Mouse (Mus musculus): ENCODE measurements around the gene Ninl. TPM values are rescaled to one million over a fixed set of nuclear protein-coding genes. Genes with fewer than 3 reads are reported as not detected.

Gene Ninl
- total and polyA plus RNA-seq, 3 experiments = 0.78 to 1.5 (median 1.4) TPM

DNA sequence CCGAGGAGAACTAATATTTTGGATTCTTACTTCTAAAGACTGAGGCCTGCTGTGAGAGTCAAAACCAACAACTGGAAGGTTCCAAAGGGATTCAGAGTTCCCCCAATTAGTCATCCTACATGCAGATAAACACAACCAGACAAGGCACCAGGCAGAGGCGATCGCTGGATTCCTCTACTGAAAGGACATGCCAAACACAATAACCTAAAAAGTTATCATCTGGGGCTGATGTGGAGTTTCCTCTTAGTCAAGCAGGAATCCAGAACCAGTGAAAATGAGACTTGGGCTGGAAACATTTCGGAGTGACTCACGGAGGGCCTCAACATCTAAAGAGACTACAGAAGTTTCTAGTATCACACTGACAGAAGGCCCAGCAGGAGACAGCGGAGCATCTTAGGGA is 35.4 kb downstream of the Ninl start:
- Histone ChIP-seq H3K9ac (ENCODE audit: low read depth, low read length) (no peak overlapping the region), H3K4me1 (ENCODE audit: control insufficient read depth, insufficient read depth, low read length) (peaks cover 3% of the 10 kb centered on the region), H3K36me3 (ENCODE audit: control insufficient read depth, insufficient read depth, low read length) (no peaks in the 10 kb centered on the region), H3K79me2 (replicated peaks; ENCODE audit: control insufficient read depth, insufficient read depth, low read length) (no peaks in the 10 kb centered on the region), H3K27me3 (ENCODE audit: control insufficient read depth, insufficient read depth, low read length) (no peaks in the 10 kb centered on the region), H3K27ac (no peak overlapping the region; the same call in 1 of the 2 replicates), H3K4me3 (no peak overlapping the region)
- DNase-seq = peak in 1 of 2 experiments; percentile 28
- no peak for TF ChIP-seq POLR2A (IDR thresholded peaks at IDR 0.05; ENCODE audit: insufficient read depth, low read depth, low read length)
- TF ChIP-seq CTCF (IDR thresholded peaks at IDR 0.05) = no peak
- no peak for TF ChIP-seq EP300 (IDR thresholded peaks at IDR 0.05; ENCODE audit: insufficient read depth, low read depth, low read length)
- intact Hi-C loops (cut with DNase I) = loop anchor here (5.0 kb wide), 2 partner anchors 156 to 396 kb away; partner anchors contain the start of gene Apmap
- WGBS = 48% methylated on average over 6 of the region's 6 CpGs

DNA sequence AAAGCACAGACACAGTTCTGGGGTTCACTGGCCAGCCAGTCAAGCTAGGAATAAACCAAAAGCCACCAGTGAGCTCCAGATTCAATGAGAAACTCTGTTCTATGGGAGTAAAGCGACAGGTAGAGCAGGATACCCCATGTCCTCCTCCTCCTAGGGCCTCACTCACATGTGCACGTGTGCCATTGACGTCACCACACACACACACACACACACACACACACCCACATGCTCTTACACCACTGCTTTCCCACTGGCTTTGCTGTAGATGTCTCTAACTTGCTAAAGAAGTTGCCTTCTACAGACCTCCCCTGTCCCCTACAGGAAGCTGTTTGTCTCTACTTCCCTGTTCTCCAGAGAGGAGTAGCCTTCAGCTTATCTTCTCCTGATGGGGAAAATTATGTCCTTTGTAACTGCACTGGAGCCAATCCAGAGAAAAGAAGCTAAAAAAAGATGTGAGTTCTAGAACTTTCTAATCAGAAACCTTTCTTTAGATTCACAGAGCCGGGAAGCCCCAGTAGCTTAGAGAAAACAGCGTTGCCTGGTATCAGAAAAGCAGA is 37.5 kb downstream of the Ninl start:
- Histone ChIP-seq H3K4me1 (ENCODE audit: control insufficient read depth, insufficient read depth, low read length) (peaks cover 1% of the 10 kb centered on the region), H3K79me2 (replicated peaks; ENCODE audit: control insufficient read depth, insufficient read depth, low read length) (no peaks in the 10 kb centered on the region), H3K4me3 (no peak overlapping the region), H3K27ac (no peak overlapping the region), H3K9ac (ENCODE audit: low read depth, low read length) (no peak overlapping the region), H3K36me3 (ENCODE audit: control insufficient read depth, insufficient read depth, low read length) (no peaks in the 10 kb centered on the region), H3K27me3 (ENCODE audit: control insufficient read depth, insufficient read depth, low read length) (no peaks in the 10 kb centered on the region)
- intact Hi-C loops (cut with DNase I) = loop anchor here (2.0 to 5.0 kb wide), 4 partner anchors 154 to 394 kb away; partner anchors contain the start of gene Apmap
- no peak for DNase-seq
- WGBS = 40% methylated on average over 5 of the region's 5 CpGs
- TF ChIP-seq CTCF (IDR thresholded peaks at IDR 0.05) = no peak
- no peak for TF ChIP-seq POLR2A (IDR thresholded peaks at IDR 0.05; ENCODE audit: insufficient read depth, low read depth, low read length)
- TF ChIP-seq EP300 (IDR thresholded peaks at IDR 0.05; ENCODE audit: insufficient read depth, low read depth, low read length) = no peak

DNA sequence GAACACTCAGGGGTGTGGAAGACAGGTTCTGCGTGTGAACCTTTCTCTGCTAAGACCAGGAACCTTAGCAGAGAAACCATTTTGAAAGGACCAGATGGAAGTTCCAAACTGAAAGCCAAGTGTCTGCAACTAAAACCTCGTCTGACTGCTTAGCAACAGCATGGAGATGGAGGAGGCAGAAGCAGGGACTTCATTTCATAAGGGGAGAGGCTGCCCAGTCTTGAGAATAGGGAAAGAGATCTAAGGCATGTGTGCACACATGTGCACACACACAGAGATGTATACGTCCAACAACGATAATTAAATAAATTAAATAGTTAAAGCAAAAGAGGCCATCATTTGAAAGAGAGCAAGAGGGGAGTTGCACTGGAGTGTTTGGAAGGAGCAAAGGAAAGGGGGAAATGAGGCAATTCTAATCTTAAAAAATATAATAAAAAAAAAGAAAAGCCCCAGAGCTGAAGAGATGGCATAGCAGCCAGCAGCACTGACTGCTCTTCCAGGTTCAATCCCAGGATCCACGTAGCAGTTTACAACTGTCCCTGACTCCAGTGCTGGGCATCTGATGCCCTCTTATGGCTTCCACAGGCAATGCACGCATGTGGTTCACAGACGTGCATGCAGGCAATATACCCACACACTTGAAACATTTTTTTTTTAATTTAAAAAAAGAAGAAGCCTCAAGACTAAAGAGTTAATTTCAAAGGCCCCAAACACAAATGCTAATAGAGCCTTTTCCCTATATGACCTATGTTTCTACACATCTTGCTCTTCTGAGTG is 38.6 kb downstream of the Ninl start:
- H3K4me1 ChIP-seq (ENCODE audit: control insufficient read depth, insufficient read depth, low read length) = peaks cover 1% of the 10 kb centered on the region
- intact Hi-C loops (cut with DNase I) = loop anchor here (2.0 to 5.0 kb wide), 4 partner anchors 153 to 393 kb away; partner anchors contain the start of gene Apmap
- H3K79me2 ChIP-seq (replicated peaks; ENCODE audit: control insufficient read depth, insufficient read depth, low read length) = no peaks in the 10 kb centered on the region
- TF ChIP-seq CTCF (IDR thresholded peaks at IDR 0.05) = peak; percentile 83
- 0 out of 2 replicates have a peak, but pooled peaks have one; percentile 63 for TF ChIP-seq EP300 (IDR thresholded peaks at IDR 0.05; ENCODE audit: insufficient read depth, low read depth, low read length)
- no peak for TF ChIP-seq POLR2A (IDR thresholded peaks at IDR 0.05; ENCODE audit: insufficient read depth, low read depth, low read length)
- no peak overlapping the region for H3K4me3 ChIP-seq
- no peaks in the 10 kb centered on the region for H3K36me3 ChIP-seq (ENCODE audit: control insufficient read depth, insufficient read depth, low read length)
- no peaks in the 10 kb centered on the region for H3K27me3 ChIP-seq (ENCODE audit: control insufficient read depth, insufficient read depth, low read length)
- no peak overlapping the region for H3K9ac ChIP-seq (ENCODE audit: low read depth, low read length)
- peak; percentile 42 to 56 for DNase-seq
- WGBS = 53% methylated on average over 7 of the region's 7 CpGs
- H3K27ac ChIP-seq = no peak overlapping the region

DNA sequence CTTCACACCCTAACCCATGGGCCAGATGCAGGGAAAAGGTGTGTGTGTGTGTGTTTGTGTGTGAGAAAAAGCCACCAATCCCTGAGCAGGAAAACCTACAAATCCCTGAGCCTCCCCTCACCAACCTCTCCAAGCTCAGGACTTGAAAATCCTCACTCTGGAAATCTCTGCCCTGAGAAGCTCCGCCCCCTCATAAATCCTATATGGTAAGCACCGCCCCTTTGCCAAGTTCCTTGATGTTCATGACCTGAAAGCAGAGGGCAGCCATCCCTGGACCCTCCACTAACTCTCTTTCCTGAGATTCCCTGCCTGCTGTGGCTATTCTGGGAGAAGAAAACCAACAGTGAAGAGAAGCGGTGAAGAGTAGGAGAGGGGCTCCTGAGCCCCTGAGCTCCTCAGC is 40.2 kb downstream of the Ninl start:
- 70% methylated on average over 3 of the region's 3 CpGs for WGBS
- Histone ChIP-seq H3K9ac (ENCODE audit: low read depth, low read length) (no peak overlapping the region), H3K4me3 (no peak overlapping the region), H3K27ac (no peak overlapping the region), H3K27me3 (ENCODE audit: control insufficient read depth, insufficient read depth, low read length) (no peaks in the 10 kb centered on the region), H3K4me1 (ENCODE audit: control insufficient read depth, insufficient read depth, low read length) (no peaks in the 10 kb centered on the region; the same call in 1 of the 2 replicates), H3K36me3 (ENCODE audit: control insufficient read depth, insufficient read depth, low read length) (no peaks in the 10 kb centered on the region), H3K79me2 (replicated peaks; ENCODE audit: control insufficient read depth, insufficient read depth, low read length) (no peaks in the 10 kb centered on the region)
- intact Hi-C loops (cut with DNase I) = no loop called here
- DNase-seq = no peak
- TF ChIP-seq CTCF (IDR thresholded peaks at IDR 0.05) (no peak), POLR2A (IDR thresholded peaks at IDR 0.05; ENCODE audit: insufficient read depth, low read depth, low read length) (no peak), EP300 (IDR thresholded peaks at IDR 0.05; ENCODE audit: insufficient read depth, low read depth, low read length) (no peak)

DNA sequence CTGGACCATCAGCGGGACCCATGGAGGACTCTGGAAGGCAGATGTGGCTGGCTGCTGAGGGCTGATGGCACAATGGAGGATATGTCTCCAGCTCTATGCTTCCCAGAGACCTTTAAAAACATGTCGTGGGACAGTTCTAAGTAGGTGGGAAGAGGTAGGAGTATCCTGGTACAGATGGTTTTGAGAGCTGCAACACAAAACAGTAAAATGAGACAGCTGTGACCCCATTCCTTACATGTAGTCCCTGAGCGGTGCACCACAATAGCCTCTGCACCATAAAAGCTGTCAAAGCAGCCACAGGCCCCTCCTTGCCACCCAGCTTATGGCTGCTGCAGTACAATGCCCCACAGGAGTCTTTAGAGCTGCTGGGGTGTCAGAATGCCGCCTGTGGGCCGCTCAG is 41.6 kb downstream of the Ninl start:
- intact Hi-C loops (cut with DNase I) = no loop called here
- 83% methylated on average over 5 of the region's 5 CpGs for WGBS
- no peak overlapping the region for H3K27ac ChIP-seq

DNA sequence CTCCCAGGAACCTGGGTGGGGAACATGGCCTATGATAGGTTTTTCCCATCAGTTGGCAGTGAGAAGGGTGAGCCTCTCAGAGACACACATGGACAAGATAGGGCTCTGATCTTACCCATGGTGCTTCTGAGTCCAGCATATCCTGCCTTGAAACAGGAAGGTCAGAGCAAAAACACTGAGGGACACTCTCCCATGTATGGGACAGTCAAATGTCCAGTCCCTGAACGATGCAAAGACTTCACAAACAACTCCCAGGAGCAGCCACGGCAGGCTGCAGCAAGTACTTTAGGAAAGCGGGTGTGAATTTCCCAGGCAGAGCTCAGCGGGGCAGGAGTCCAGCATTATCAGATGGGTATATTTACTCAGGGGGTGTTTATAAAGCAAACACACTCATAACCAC is 43.9 kb downstream of the Ninl start:
- Histone ChIP-seq H3K79me2 (replicated peaks; ENCODE audit: control insufficient read depth, insufficient read depth, low read length) (no peaks in the 10 kb centered on the region), H3K4me3 (no peak overlapping the region), H3K9ac (ENCODE audit: low read depth, low read length) (no peak overlapping the region), H3K4me1 (ENCODE audit: control insufficient read depth, insufficient read depth, low read length) (no peaks in the 10 kb centered on the region), H3K27ac (no peak overlapping the region), H3K36me3 (ENCODE audit: control insufficient read depth, insufficient read depth, low read length) (no peaks in the 10 kb centered on the region), H3K27me3 (ENCODE audit: control insufficient read depth, insufficient read depth, low read length) (no peaks in the 10 kb centered on the region)
- DNase-seq = no peak
- intact Hi-C loops (cut with DNase I) = no loop called here
- no peak for TF ChIP-seq EP300 (IDR thresholded peaks at IDR 0.05; ENCODE audit: insufficient read depth, low read depth, low read length)
- no peak for TF ChIP-seq CTCF (IDR thresholded peaks at IDR 0.05)
- no peak for TF ChIP-seq POLR2A (IDR thresholded peaks at IDR 0.05; ENCODE audit: insufficient read depth, low read depth, low read length)
- WGBS = 65% methylated on average over 4 of the region's 4 CpGs

More for the DNA sequence above, 41.6 kb downstream of the Ninl start:
- H3K36me3 ChIP-seq (ENCODE audit: control insufficient read depth, insufficient read depth, low read length) = no peaks in the 10 kb centered on the region
- H3K79me2 ChIP-seq (replicated peaks; ENCODE audit: control insufficient read depth, insufficient read depth, low read length) = no peaks in the 10 kb centered on the region
- TF ChIP-seq CTCF (IDR thresholded peaks at IDR 0.05) (no peak), POLR2A (IDR thresholded peaks at IDR 0.05; ENCODE audit: insufficient read depth, low read depth, low read length) (no peak), EP300 (IDR thresholded peaks at IDR 0.05; ENCODE audit: insufficient read depth, low read depth, low read length) (no peak)
- no peak overlapping the region for H3K9ac ChIP-seq (ENCODE audit: low read depth, low read length)
- H3K27me3 ChIP-seq (ENCODE audit: control insufficient read depth, insufficient read depth, low read length) = no peaks in the 10 kb centered on the region
- no peak for DNase-seq
- H3K4me1 ChIP-seq (ENCODE audit: control insufficient read depth, insufficient read depth, low read length) = no peaks in the 10 kb centered on the region; the same call in 1 of the 2 replicates
- H3K4me3 ChIP-seq = no peak overlapping the region
